In the genomic region with DNA sequence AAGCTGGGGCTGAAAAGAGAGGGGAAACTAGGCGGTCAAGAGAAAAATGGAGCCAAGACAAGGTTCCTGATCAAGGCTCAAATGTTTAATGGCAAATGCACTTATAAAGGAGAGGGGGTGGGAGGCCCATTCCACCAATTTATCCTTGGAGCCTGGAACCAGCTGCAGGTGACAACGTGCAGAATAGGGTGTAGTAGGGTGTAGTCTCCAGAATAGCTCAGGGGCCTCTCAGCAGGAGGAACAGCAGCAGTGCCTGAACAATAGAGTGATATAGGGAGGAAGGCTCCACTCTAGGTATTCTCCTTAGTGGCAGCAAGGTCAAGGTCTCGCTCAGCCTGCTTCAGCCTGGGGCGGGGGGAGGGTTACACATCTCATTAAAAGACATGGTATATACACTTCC, we compare ENCODE assay signal across 35 mouse cellular contexts.
"Had no signal": no experiment of that assay in that cellular context is flagged by ENCODE, and none has a peak within 500 bp of the region (broad histone marks: within the 10 kb centered on the region; RNA-seq: fewer than 3 reads in every experiment).

No protein-coding gene starts in this region.

- DNase-seq: heart, postnatal 10 days; heart, postnatal 14 days; heart, postnatal 36 days; heart, postnatal 4 days; kidney, adult 11 months; kidney, adult 18-20 months; kidney, adult 2 months; kidney, adult 8-10 months; kidney, adult 9 months; kidney, postnatal 10 days; kidney, postnatal 14 days; kidney, postnatal 25 days; kidney, postnatal 36 days; kidney, postnatal 4 days; layer of hippocampus, adult 9-11 months; layer of hippocampus, postnatal 36 days had no signal

- H3K9ac ChIP-seq: heart, embryonic 12.5 days; heart, embryonic 13.5 days; heart, embryonic 15.5 days; hindbrain, embryonic 12.5 days; hindbrain, embryonic 13.5 days; hindbrain, embryonic 14.5 days; hindbrain, embryonic 15.5 days; intestine, embryonic 15.5 days; kidney, embryonic 15.5 days had no signal

- H3K4me3 ChIP-seq: heart, embryonic 12.5 days; heart, embryonic 13.5 days; heart, embryonic 15.5 days; hindbrain, embryonic 10.5 days; hindbrain, embryonic 12.5 days; hindbrain, embryonic 13.5 days; hindbrain, embryonic 15.5 days; intestine, embryonic 15.5 days; kidney, embryonic 15.5 days; layer of hippocampus, adult 2 months; left cerebral cortex, adult 2 months had no signal

- H3K36me3 ChIP-seq: heart, embryonic 12.5 days; heart, embryonic 13.5 days; heart, embryonic 15.5 days; hindbrain, embryonic 10.5 days; hindbrain, embryonic 12.5 days; hindbrain, embryonic 13.5 days; hindbrain, embryonic 15.5 days; intestine, embryonic 15.5 days; kidney, embryonic 15.5 days had no signal

- H3K27me3 ChIP-seq: heart, embryonic 12.5 days; heart, embryonic 13.5 days; heart, embryonic 15.5 days; hindbrain, embryonic 12.5 days; hindbrain, embryonic 13.5 days; hindbrain, embryonic 15.5 days; intestine, embryonic 15.5 days; kidney, embryonic 15.5 days had no signal

- H3K4me1 ChIP-seq: heart, embryonic 12.5 days; heart, embryonic 13.5 days; heart, embryonic 15.5 days; hindbrain, embryonic 10.5 days; hindbrain, embryonic 12.5 days; hindbrain, embryonic 13.5 days; hindbrain, embryonic 15.5 days; intestine, embryonic 15.5 days; kidney, embryonic 15.5 days had no signal

- H3K27ac ChIP-seq: heart, embryonic 13.5 days; heart, embryonic 15.5 days; hindbrain, embryonic 10.5 days; hindbrain, embryonic 12.5 days; hindbrain, embryonic 13.5 days; hindbrain, embryonic 14.5 days; hindbrain, embryonic 15.5 days; hindbrain, postnatal 0 days; intestine, embryonic 15.5 days; kidney, embryonic 15.5 days; kidney, postnatal 0 days; layer of hippocampus, adult 2 months; left cerebral cortex, adult 2 months had no signal

- H3K4me2 ChIP-seq: heart, embryonic 11.5 days; heart, embryonic 12.5 days; heart, embryonic 13.5 days; heart, embryonic 15.5 days; hindbrain, embryonic 12.5 days; hindbrain, embryonic 13.5 days; hindbrain, embryonic 14.5 days; hindbrain, embryonic 15.5 days; intestine, embryonic 15.5 days; kidney, embryonic 15.5 days had no signal

- H3K9me3 ChIP-seq: heart, embryonic 12.5 days; heart, embryonic 13.5 days; heart, embryonic 15.5 days; hindbrain, embryonic 10.5 days; hindbrain, embryonic 12.5 days; hindbrain, embryonic 13.5 days; hindbrain, embryonic 15.5 days; intestine, embryonic 15.5 days; kidney, embryonic 15.5 days had no signal

- ATAC-seq: hindbrain, embryonic 16.5 days; hindbrain, postnatal 0 days; inflammation-experienced regulatory T-cells, adult 6 months; intestine, embryonic 15.5 days; intestine, embryonic 16.5 days; intestine, postnatal 0 days had no signal
